Mouse (Mus musculus) fibroblast of lung, adult 2 months (primary cell): Measurements from ENCODE around the gene Olfr918.

Experiments
- DNase-seq: peaks from one replicate; pipeline ENCODE4 v3.0.0-alpha.2; 2011; ENCODE audit warnings: low read depth

Gene Olfr918

GRCm38 (mm10) chr9:38674501-38674900 lies at the start of gene Olfr918:
Gene Olfr918 (minus strand): TSS chr9:38674601.
- DNase-seq, result no peak

- no peak for DNase-seq
Measured at GRCm38 (mm10) chr9:38724044-38724443, 49.6 kb upstream of the Olfr918 start.

GRCm38 (mm10) chr9:38718927-38719441 lies 44.6 kb upstream of the Olfr918 start:
- DNase-seq, result peak; percentile 31

GRCm38 (mm10) chr9:38718102-38718501 lies 43.7 kb upstream of the Olfr918 start, which contains the start of gene Vwa5a:
Gene Vwa5a (plus strand): TSS chr9:38718268.
- DNase-seq, result peak; percentile 56

- DNase-seq, result no peak
Measured at GRCm38 (mm10) chr9:38672887-38673286, 1.5 kb downstream of the Olfr918 start.

GRCm38 (mm10) chr9:38665742-38666141 lies 8.7 kb downstream of the Olfr918 start, which contains the start of gene Olfr917:
Gene Olfr917 (minus strand): TSS chr9:38665842.
- DNase-seq, result no peak

GRCm38 (mm10) chr9:38659775-38660174 lies 14.6 kb downstream of the Olfr918 start, which contains the start of gene Olfr916:
Gene Olfr916 (minus strand): TSS chr9:38659875.
- no peak for DNase-seq

- no peak for DNase-seq
Measured at GRCm38 (mm10) chr9:38632406-38632805, 42.0 kb downstream of the Olfr918 start.
